Mouse (Mus musculus) heart, postnatal 10 days (tissue): ENCODE data around the gene Hacd3. TPM values are rescaled to one million over a fixed set of nuclear protein-coding genes. Genes with fewer than 3 reads are reported as not detected.

ENCODE experiments used
- DNase-seq, 2 experiments: peaks; one replicate each; pipeline ENCODE4 v3.0.0; 2021
- intact Hi-C: fragments of 180-260 bp; cut with DNase I; formaldehyde crosslinking; loops from one replicate; pipeline ENCODE4 v1.15.1; 2025
- microRNA-seq, 2 experiments: library from miRNA; unstranded; fragments of <30 nt; microRNA quantifications; one replicate each; pipeline ENCODE4 v1.2.0; 2022
- total RNA-seq, 2 experiments: library from RNA; stranded (reverse); gene quantifications; 2 replicates each; pipeline ENCODE4 v1.2.3; 2021

The Hacd3 gene
- total RNA-seq, 2 experiments from 2014 or later = 19.3 to 22.2 TPM

DNA sequence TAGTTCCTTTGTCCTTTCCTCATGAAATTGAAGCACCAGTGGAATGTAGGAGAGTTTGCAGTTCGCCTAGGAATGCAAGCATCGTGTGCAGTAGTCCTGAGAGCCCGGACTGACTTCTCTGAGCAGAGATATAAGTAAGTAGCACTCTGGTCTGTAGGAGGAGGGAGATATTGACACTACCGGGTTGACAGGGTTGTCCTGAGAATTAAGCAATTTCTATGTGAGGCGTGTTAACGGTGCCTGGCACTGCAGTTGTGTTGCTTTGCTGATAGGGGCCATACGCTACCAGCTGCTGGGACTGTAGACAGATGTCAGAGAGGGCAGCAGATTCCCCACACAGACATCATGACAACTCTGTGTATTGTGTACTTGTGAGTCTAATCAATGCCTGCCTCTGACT lies 68.3 kb downstream of the Hacd3 start:
- no peak for DNase-seq
- intact Hi-C loops = no loop called here

- DNase-seq = no peak
- intact Hi-C loops = no loop called here
Measured at GRCm38 (mm10) chr9:64952055-64952454, 69.4 kb downstream of the Hacd3 start.

- intact Hi-C loops = no loop called here
- no peak for DNase-seq
Measured at GRCm38 (mm10) chr9:64951161-64951657, 70.3 kb downstream of the Hacd3 start, which contains the start of gene Slc24a1. Gene Slc24a1 (minus strand): TSS chr9:64951607.

GRCm38 (mm10) chr9:64947483-64948095 lies 73.9 kb downstream of the Hacd3 start:
- intact Hi-C loops = no loop called here
- DNase-seq = no peak

DNA sequence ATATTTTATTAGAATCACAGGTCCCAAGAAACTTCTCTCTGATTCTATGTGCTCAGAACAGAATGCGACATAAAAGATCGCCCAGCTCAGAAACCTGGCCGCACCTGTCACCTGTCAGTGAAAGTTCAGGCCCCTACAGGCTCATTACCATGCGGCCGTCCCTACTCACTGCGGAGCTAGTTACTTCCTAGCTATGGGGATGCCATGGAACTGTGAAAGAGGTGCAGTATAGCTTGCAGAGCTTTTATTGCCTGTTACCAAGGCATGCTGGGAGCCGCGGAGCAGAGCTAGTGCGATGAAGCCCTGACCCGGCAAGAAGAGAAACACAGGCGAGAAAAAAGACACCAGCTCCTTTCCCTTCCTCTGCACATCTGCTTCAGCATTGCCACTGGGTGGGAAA lies 77.5 kb downstream of the Hacd3 start:
- intact Hi-C loops = no loop called here
- DNase-seq = no peak

DNA sequence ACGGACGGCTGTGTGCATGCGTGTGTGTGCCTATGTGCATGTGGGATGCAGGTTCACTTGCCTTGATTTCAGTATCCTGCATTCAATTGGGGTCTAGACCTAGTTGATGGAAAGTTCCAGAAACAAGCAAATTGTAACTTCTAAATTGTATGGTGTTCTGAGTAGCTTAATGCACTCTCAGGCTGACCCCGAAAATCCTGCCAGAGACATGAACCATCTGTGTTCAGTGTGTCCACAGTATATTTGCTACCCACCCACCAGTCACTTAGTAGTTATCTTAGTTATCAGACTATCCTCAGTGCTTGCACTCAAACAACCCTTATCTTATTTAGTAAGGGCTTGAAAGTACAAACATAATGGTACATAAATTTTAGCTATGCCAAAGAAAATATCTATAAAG lies 79.8 kb downstream of the Hacd3 start:
- intact Hi-C loops = no loop called here
- DNase-seq = no peak

DNA sequence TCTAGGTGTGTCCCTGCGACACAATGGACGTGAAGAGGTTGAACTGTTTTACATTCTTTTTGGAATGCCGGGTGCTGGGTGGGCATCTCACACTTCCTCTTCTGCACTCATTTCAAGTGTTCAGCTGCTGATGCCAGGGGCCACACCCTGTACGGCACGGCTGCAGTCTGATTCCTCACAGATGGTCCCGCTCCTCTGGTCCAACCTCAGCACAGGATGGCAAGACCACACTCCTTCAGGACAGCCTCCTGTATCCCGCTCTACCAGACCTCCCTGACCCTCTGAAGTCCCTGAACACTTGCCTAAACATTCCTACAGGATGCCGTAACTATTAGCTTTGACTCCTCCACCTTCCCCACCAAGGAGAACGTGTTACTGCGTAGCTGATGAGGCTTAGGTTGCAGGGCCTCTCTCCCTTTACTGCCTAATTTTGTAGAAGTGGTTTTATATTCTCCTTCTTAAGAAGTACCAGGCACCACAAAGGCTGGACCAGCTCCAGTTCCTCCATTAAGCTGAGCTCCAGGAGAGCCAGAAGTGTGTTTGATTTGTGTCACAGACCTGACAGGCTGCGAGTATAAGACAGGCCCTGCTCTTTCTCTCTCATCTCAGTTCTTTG lies 80.7 kb downstream of the Hacd3 start:
- intact Hi-C loops = no loop called here
- DNase-seq = no peak

DNA sequence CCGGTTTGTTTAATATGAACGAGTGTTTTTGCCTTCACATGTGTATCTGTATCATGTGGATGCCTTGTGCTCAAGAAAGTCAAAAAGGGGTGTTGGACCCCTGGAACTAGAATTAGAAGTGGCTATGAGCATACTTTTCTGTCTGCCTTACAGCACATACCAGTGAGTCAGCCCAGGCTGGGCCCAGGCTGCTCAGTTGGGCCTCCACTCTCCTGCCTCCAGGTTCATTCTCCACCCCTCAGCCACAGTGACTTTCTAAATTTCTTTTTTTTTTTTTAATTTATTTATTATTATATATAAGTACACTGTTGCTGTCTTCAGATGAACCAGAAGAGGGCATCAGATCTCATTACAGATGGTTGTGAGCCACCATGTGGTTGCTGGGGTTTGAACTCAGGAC lies 81.7 kb downstream of the Hacd3 start:
- intact Hi-C loops = no loop called here
- DNase-seq = no peak

DNA sequence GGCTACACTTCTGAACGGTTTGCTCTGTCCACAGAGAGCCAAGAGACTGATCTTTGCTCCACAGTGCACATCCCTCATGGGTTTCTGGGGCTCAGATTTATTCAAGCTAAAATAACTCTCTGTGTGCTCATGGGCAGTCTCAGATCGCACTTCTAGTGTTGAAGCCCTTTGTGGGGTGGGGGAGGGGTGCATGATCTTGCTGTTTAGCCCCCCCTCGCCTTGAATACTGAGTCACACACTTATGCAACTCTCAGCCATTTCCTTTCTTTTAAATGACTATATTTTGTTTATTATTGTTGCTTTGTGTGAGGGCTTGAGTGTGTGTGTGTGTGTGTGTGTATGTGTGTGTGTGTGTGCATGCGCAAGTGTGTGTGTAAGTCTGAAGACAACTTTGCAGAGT lies 82.2 kb downstream of the Hacd3 start:
- no peak for DNase-seq
- intact Hi-C loops = no loop called here

- no peak for DNase-seq
- intact Hi-C loops = no loop called here
Measured at GRCm38 (mm10) chr9:64938535-64938934, 83.0 kb downstream of the Hacd3 start.

DNA sequence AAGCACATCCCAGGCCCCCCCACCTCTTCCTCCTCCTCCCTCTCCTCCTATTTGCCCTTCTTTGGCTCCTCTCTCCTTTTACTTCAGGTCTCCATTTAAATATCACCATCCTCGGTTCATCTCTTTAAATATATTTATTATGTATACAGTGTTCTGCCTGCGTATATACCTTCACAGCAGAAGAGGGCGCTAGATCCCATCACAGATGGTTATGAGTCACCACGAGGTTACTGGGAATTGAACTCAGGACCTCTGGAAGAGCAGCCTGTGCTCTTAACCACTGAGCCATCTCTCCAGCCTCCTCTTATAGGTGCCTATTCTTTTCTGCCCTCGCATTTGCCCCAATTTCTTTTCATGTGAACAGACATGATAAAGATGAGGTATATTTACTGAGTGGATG lies 84.0 kb downstream of the Hacd3 start:
- intact Hi-C loops = no loop called here
- DNase-seq = no peak

Small RNA genes within 50 kb of the gene (microRNA-seq; reads per million reads assigned to microRNA genes)
- 0 reads per million in 2 experiments for gene Gm25640

Other genes with a start within 250 kb of the Hacd3 start
- 10 to 100 TPM; 11.8 to 12.0 TPM for gene Dennd4a, start 210.4 kb downstream of the Hacd3 start, total RNA-seq
- gene Slc24a1, start 70.1 kb downstream of the Hacd3 start, total RNA-seq = under 1 TPM; 0.07 to 0.22 TPM
- 10 to 100 TPM; 25.7 to 27.0 TPM for gene Ints14, start 60.8 kb downstream of the Hacd3 start, total RNA-seq
- 10 to 100 TPM; 66.6 to 72.7 TPM for gene Dpp8, start 10.7 kb upstream of the Hacd3 start, total RNA-seq
- gene Igdcc4, start 79.8 kb upstream of the Hacd3 start, total RNA-seq = 10 to 100 TPM; 14.4 to 15.6 TPM
- gene Igdcc3, start 119.5 kb upstream of the Hacd3 start, total RNA-seq = under 1 TPM; 0.22 to 0.40 TPM
- 1 to 10 TPM; 5.1 to 5.9 TPM for gene Parp16, start 173.7 kb upstream of the Hacd3 start, total RNA-seq
- 1 to 10 TPM; 5.4 to 6.6 TPM for gene Cilp, start 243.5 kb upstream of the Hacd3 start, total RNA-seq